Mouse (Mus musculus) kidney, postnatal 25 days (tissue): ENCODE measurements around the gene Acsm4.
"Not testable (repeated sequence)": the region's sequence is repeated elsewhere in the genome, so short reads cannot be mapped to it uniquely, and the experiment has no call there.

Experiments
- DNase-seq, 2 experiments: peaks; one replicate each; pipeline ENCODE4 v3.0.0; 2021; ENCODE audit warnings: mixed read lengths in 2 of 2

Acsm4 gene

GRCm38 (mm10) chr7:119689726-119690125 is at the start of gene Acsm4:
TSS of gene Acsm4 (plus strand) at chr7:119690026.
- no peak for DNase-seq

GRCm38 (mm10) chr7:119642307-119642706 is 47.5 kb upstream of the Acsm4 start:
- peak in 1 of 2 experiments; percentile 19 for DNase-seq

- DNase-seq: peak; percentile 47 to 81
Measured at GRCm38 (mm10) chr7:119667893-119668292, 21.9 kb upstream of the Acsm4 start.

- DNase-seq: peak; percentile 15 to 40
Measured at GRCm38 (mm10) chr7:119670395-119670794, 19.4 kb upstream of the Acsm4 start.

GRCm38 (mm10) chr7:119670925-119671324 is 18.9 kb upstream of the Acsm4 start:
- peak; percentile 66 to 70 for DNase-seq

GRCm38 (mm10) chr7:119673465-119673864 is 16.4 kb upstream of the Acsm4 start:
- DNase-seq: peak; percentile 37 to 54

- no peak for DNase-seq
Measured at GRCm38 (mm10) chr7:119680107-119680506, 9.7 kb upstream of the Acsm4 start.

GRCm38 (mm10) chr7:119682699-119683098 is 7.1 kb upstream of the Acsm4 start:
- no peak for DNase-seq

- DNase-seq: no peak
Measured at GRCm38 (mm10) chr7:119692302-119692701, 2.5 kb downstream of the Acsm4 start.

GRCm38 (mm10) chr7:119694926-119695325 is 5.1 kb downstream of the Acsm4 start:
- no peak for DNase-seq

GRCm38 (mm10) chr7:119714111-119714510 is 24.3 kb downstream of the Acsm4 start:
- no peak for DNase-seq

- DNase-seq: peak; percentile 97
Measured at GRCm38 (mm10) chr7:119720253-119720946, 30.6 kb downstream of the Acsm4 start, which contains the start of gene Thumpd1. TSS of gene Thumpd1 (minus strand) at chr7:119720798.

GRCm38 (mm10) chr7:119720947-119721310 is 31.1 kb downstream of the Acsm4 start:
- DNase-seq: no peak

GRCm38 (mm10) chr7:119727621-119728020 is 37.8 kb downstream of the Acsm4 start:
- no peak for DNase-seq

- DNase-seq: peak in 1 of 2 experiments; percentile 39
Measured at GRCm38 (mm10) chr7:119731262-119731661, 41.4 kb downstream of the Acsm4 start.

GRCm38 (mm10) chr7:119738877-119739276 is 49.1 kb downstream of the Acsm4 start:
- DNase-seq: no peak

GRCm38 (mm10) chr7:119739798-119740468 is 50.1 kb downstream of the Acsm4 start:
- DNase-seq: not testable (repeated sequence)

GRCm38 (mm10) chr7:119744321-119744720 is 54.5 kb downstream of the Acsm4 start:
- DNase-seq: peak; percentile 42 to 62

GRCm38 (mm10) chr7:119745869-119746268 is 56.0 kb downstream of the Acsm4 start:
- DNase-seq: peak; percentile 65 to 82

GRCm38 (mm10) chr7:119748761-119749160 is 58.9 kb downstream of the Acsm4 start:
- no peak for DNase-seq

- peak; percentile 55 to 70 for DNase-seq
Measured at GRCm38 (mm10) chr7:119749942-119750341, 60.1 kb downstream of the Acsm4 start.

- DNase-seq: no peak
Measured at GRCm38 (mm10) chr7:119753696-119754095, 63.9 kb downstream of the Acsm4 start.

- peak; percentile 37 to 65 for DNase-seq
Measured at GRCm38 (mm10) chr7:119760527-119760951, 70.7 kb downstream of the Acsm4 start, which contains the start of gene Acsm3. TSS of gene Acsm3 (plus strand) at chr7:119760923.

- no peak for DNase-seq
Measured at GRCm38 (mm10) chr7:119762166-119762697, 72.4 kb downstream of the Acsm4 start.
